Mouse (Mus musculus) intestine, embryonic 14.5 days (tissue): Measurements from ENCODE around the gene Nusap1. TPM values are rescaled to one million over a fixed set of nuclear protein-coding genes. Genes with fewer than 3 reads are reported as not detected.
A peak's percentile ranks its signal among the peaks of the same experiment; 100 is the strongest.
"Not testable (repeated sequence)": the region's sequence is repeated elsewhere in the genome, so short reads cannot be mapped to it uniquely, and the experiment has no call there.

ENCODE experiments used
- ATAC-seq: fragments of 200-750 bp; cut with Nextera tagmentation; replicated peaks from 2 replicates; pipeline ENCODE4 v1.8.0; 2017; ENCODE audit warnings: low read depth, moderate number of reproducible peaks, moderate TSS enrichment, moderate library complexity; ENCODE audit not compliant: low FRiP score, low TSS enrichment
- DNase-seq: peaks from one replicate; pipeline ENCODE4 v3.0.0-alpha.2; 2018; ENCODE audit warnings: low spot score
- H3K27ac ChIP-seq: fragments of 300-500 bp; sonication (generic); 2 replicates; pipeline ENCODE4 v1.5.1; 2014; ENCODE audit warnings: low read depth, mild to moderate bottlenecking, control low read depth
- H3K27me3 ChIP-seq: fragments of 300-500 bp; sonication (generic); replicated peaks from 2 replicates; pipeline ENCODE4 v1.6.1; 2014; ENCODE audit warnings: low read length, control low read depth; ENCODE audit not compliant: control insufficient read depth, insufficient read depth
- H3K36me3 ChIP-seq: fragments of 300-500 bp; sonication (generic); 2 replicates; pipeline ENCODE4 v1.6.1; 2014; ENCODE audit warnings: low read length, control low read depth; ENCODE audit not compliant: control insufficient read depth, insufficient read depth
- H3K4me1 ChIP-seq: fragments of 300-500 bp; sonication (generic); replicated peaks from 2 replicates; pipeline ENCODE4 v1.6.1; 2014; ENCODE audit warnings: low read length, control low read depth, mixed read lengths; ENCODE audit not compliant: control insufficient read depth, insufficient read depth
- H3K4me2 ChIP-seq: fragments of 300-500 bp; sonication (generic); 2 replicates; pipeline ENCODE4 v1.6.1; 2014; ENCODE audit warnings: low read length
- H3K4me3 ChIP-seq: fragments of 300-500 bp; sonication (generic); 2 replicates; pipeline ENCODE4 v1.5.1; 2014; ENCODE audit warnings: low read depth, low read length, control low read depth, mixed read lengths
- H3K9ac ChIP-seq: fragments of 300-500 bp; sonication (generic); 2 replicates; pipeline ENCODE4 v1.6.1; 2014; ENCODE audit warnings: mild to moderate bottlenecking, low read length
- H3K9me3 ChIP-seq: fragments of 300-500 bp; sonication (generic); 2 replicates; pipeline ENCODE4 v1.6.1; 2016; ENCODE audit warnings: low read length, control low read depth; ENCODE audit not compliant: control insufficient read depth
- WGBS: fragments of 180-500 bp; shearing (Covaris S2); extraction: QIAGEN DNeasy Blood & Tissue Kit; methylation state at CpG from one replicate; pipeline ENCODE4 v1.1.7; 2014; 5-methylcytosine and 5-hydroxymethylcytosine counted together
- polyA plus RNA-seq: library from polyadenylated mRNA; unstranded; fragments of >200 nt; fragmentation: Nextera tagmentation; extraction: Ambion mirVana; gene quantifications from 2 replicates; pipeline ENCODE4 v1.2.1, GENCODE M21; 2014

The Nusap1 gene
- polyA plus RNA-seq, 1 experiment from 2014 or later, result 61.0 TPM

DNA sequence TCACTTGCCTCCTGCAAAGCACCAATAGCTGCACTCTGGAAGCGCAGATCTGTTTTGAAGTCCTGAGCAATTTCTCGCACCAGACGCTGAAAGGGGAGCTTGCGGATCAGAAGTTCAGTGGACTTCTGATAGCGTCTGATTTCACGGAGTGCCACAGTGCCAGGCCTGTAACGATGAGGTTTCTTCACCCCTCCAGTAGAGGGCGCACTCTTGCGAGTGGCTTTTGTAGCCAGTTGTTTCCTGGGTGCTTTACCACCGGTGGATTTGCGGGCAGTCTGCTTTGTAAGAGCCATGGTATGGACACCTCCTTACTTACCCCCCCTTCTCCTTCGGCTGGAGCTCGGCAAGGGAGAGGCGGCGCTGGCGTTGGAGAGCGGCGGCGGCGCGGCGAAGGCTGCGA lies 47.6 kb downstream of the Nusap1 start:
- not testable (repeated sequence) for H3K9me3 ChIP-seq, H3K27me3 ChIP-seq, H3K4me2 ChIP-seq, ATAC-seq, H3K4me1 ChIP-seq, DNase-seq, H3K27ac ChIP-seq, H3K9ac ChIP-seq, H3K36me3 ChIP-seq, H3K4me3 ChIP-seq
- 74% methylated on average over 20 of the region's 23 CpGs for whole genome bisulfite sequencing

DNA sequence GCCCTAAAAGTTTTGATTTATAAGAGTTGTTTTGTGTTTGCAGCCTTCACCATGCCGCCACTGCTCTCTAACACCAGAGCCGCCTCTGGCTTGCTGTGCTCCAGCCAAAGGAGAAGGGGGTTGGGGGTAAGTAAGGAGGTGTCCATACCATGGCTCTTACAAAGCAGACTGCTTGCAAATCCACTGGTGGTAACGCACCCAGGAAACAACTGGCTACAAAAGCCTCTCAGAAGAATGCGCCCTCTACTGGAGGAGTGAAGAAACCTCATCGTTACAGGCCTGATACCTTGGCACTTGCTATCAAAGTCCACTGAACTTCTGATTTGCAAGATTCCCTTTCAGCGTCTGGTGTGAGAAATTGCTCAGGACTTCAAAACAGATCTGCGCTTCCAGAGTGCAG lies 50.9 kb downstream of the Nusap1 start:
- DNase-seq, result no peak
- no peak overlapping the region for H3K9ac ChIP-seq
- H3K9me3 ChIP-seq, result no peaks in the 10 kb centered on the region
- no peak overlapping the region for H3K4me2 ChIP-seq
- H3K4me1 ChIP-seq, result 0 out of 2 replicates have a peak, but pooled peaks cover 1% of the 10 kb centered on the region
- no peak overlapping the region for H3K4me3 ChIP-seq
- H3K27me3 ChIP-seq, result no peaks in the 10 kb centered on the region
- no peak for ATAC-seq
- 18% methylated on average over 7 of the region's 7 CpGs for WGBS
- H3K27ac ChIP-seq, result no peak overlapping the region
- no peaks in the 10 kb centered on the region for H3K36me3 ChIP-seq

DNA sequence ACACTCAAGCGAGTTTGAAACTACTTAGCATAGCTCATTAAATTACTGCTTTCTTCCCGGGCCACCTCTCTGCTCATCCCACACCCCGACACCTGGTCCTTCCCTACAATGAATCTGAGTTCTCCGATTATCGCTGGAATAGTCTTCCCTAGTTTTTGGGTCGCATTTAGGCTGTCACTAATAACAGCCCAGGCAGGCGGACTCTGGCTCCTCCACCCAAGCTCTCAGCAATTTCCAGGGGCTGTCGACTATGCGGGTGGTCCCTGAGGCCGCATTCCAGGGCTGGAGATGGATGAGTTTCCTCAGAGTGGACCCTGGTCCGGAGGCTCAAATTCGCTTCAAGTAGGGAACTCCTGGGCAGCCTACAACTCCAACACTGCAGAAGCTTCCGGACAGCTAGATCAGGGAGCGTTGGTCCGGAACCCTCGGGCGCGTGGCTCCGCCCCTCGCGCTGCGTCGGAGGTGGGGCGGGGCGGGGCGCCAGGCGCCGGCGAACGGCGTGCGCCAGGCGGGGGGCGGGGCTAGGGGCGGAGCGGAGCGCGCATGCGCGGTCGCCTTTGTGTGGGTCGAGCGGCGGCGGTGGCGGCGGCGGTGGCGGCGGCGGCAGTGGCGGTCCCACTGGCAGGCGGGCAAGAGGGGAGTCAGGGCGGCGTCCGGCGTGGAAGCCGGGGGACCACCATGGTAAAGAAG lies 56.6 kb downstream of the Nusap1 start, which contains the start of gene Rtf1:
TSS of gene Rtf1 (plus strand) at position 544 of the 690 bp plus-strand sequence.
- WGBS, result under 1% methylated on average over 49 of the region's 58 CpGs
- peak; percentile 94 for ATAC-seq
- peak; percentile 99 for DNase-seq
- Histone ChIP-seq H3K36me3 (0 out of 2 replicates have a peak, but pooled peaks cover 3% of the 10 kb centered on the region), H3K4me1 (peaks cover 12% of the 10 kb centered on the region; the same call in 1 of the 2 replicates), H3K9ac (peak within 1 kb of the TSS; percentile 94), H3K27me3 (no peaks in the 10 kb centered on the region), H3K9me3 (no peaks in the 10 kb centered on the region), H3K4me3 (peak within 1 kb of the TSS; percentile 100), H3K27ac (peak within 1 kb of the TSS; percentile 83), H3K4me2 (peak within 1 kb of the TSS; percentile 55)

DNA sequence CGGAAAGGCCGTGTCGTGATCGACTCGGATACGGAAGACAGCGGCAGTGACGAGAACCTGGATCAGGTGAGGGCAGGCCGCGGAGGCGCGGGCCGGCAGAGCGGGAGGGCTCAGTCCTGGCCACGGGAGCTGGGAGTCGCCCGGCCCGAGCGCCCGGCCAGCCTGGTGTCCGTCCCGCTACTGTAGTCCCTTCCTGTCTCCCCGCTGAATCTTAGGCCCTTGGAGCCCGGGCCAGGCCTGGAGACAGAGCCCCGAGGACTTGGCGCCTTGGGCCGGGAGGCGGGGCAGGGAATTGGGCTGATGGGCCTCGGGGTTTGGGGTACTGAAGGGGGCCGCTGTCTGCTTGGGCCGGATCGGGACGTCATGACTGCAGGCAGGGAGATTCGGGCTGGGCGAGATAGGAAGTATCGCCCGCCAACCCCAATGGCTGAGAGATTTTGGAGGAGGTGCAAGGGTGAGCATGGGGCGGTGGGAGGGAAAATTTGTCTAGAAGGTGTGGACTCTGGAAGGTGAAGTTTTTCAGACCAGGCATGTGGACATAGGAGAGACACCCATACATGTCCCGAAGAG lies 57.2 kb downstream of the Nusap1 start:
- no peak for DNase-seq
- no peaks in the 10 kb centered on the region for H3K27me3 ChIP-seq
- peak; percentile 90 for ATAC-seq
- H3K9ac ChIP-seq, result peak overlapping the region; percentile 94
- H3K9me3 ChIP-seq, result no peaks in the 10 kb centered on the region
- H3K4me2 ChIP-seq, result peak overlapping the region; percentile 55
- under 1% methylated on average over 39 of the region's 39 CpGs for WGBS
- H3K27ac ChIP-seq, result peak overlapping the region; percentile 74
- peaks cover 12% of the 10 kb centered on the region; the same call in 1 of the 2 replicates for H3K4me1 ChIP-seq
- H3K4me3 ChIP-seq, result peak overlapping the region; percentile 100
- peaks cover 7% of the 10 kb centered on the region; the same call in 1 of the 2 replicates for H3K36me3 ChIP-seq

DNA sequence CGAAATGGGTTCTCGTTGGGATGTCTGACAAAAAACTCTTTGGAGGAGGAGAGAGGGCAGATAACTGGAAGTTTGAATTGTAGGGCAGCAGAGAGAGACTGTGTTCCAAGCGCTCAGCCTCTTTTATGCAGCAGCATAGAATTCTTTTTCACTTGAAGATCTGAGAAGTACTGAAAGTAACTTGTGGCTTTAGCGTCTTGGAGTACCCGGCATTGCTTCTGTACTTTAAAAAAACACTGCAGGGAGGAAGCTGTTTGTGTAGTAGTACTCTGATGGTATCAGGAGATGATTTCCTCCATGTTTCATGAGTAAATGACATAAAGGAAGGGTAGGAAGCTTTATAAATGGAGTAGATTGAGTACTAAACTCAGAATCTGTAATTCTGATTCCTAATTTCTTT lies 57.7 kb downstream of the Nusap1 start:
- Histone ChIP-seq H3K9ac (peak overlapping the region; percentile 94), H3K9me3 (no peaks in the 10 kb centered on the region), H3K4me1 (peaks cover 12% of the 10 kb centered on the region; the same call in 1 of the 2 replicates), H3K36me3 (peaks cover 11% of the 10 kb centered on the region; the same call in 1 of the 2 replicates), H3K27ac (no peak overlapping the region), H3K4me2 (peak overlapping the region; percentile 55), H3K4me3 (peak overlapping the region; percentile 100), H3K27me3 (no peaks in the 10 kb centered on the region)
- ATAC-seq, result no peak
- DNase-seq, result no peak
- 3% methylated on average over 5 of the region's 5 CpGs for WGBS

DNA sequence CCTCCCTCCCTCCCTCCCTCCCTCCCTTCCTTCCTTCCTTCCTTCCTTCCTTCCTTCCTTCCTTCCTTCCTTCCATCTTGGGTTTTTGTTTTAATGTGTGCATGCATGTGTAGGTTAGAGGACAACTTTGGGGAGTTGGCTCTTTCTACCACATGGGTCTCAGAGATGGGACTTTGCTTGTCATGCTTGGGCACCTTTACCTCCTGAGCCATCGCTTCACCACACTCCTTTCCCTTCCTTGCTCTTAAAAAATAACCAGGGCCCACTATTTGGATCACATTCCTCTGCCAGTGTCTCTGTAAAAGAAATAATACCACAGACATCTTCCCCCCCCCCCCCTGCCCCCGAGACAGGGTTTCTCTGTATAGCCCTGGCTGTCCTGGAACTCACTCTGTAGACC lies 65.6 kb downstream of the Nusap1 start:
- no peak overlapping the region for H3K9ac ChIP-seq
- no peaks in the 10 kb centered on the region for H3K4me1 ChIP-seq
- H3K27me3 ChIP-seq, result no peaks in the 10 kb centered on the region
- ATAC-seq (no peak), DNase-seq (no peak)
- peaks cover 11% of the 10 kb centered on the region; the same call in 1 of the 2 replicates for H3K36me3 ChIP-seq
- H3K27ac ChIP-seq, result no peak overlapping the region
- no peaks in the 10 kb centered on the region for H3K9me3 ChIP-seq
- H3K4me2 ChIP-seq, result no peak overlapping the region
- 93% methylated on average over 2 of the region's 2 CpGs for WGBS
- H3K4me3 ChIP-seq, result no peak overlapping the region

DNA sequence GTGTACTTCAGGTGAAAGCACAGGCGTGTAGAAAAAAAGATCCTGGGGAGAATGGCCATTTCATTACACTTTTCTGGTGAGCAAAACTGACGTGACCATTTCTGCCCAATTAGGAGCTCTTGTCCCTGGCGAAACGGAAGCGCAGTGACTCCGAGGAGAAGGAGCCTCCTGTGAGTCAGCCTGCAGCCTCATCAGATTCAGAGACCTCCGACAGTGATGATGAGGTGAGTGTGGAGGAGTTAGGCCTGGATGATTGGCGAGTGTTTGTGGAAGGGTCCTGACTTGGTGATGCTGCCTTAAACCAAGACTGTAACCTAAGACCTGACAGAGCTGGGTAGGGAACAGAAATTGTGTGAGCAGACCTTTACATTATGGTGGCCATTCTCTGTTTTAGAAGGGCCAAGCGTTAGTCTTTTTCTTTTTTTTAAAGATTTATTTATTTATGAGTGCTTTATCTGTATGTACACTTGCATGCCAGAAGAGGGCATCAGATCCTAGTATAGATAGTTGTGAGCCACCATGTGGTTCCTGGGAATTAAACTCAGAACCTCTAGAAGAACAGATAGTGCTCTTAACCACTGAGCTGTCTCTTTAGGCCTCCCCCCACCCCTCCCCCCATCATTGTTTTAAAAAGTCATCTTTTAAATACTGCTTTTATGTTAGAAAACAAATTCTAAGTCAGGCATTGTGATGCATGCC lies 74.1 kb downstream of the Nusap1 start:
- no peaks in the 10 kb centered on the region for H3K9me3 ChIP-seq
- H3K9ac ChIP-seq, result no peak overlapping the region
- H3K36me3 ChIP-seq, result peaks cover 32% of the 10 kb centered on the region
- H3K27me3 ChIP-seq, result no peaks in the 10 kb centered on the region
- H3K4me3 ChIP-seq, result no peak overlapping the region
- H3K27ac ChIP-seq, result no peak overlapping the region
- 75% methylated on average over 9 of the region's 9 CpGs for WGBS
- H3K4me2 ChIP-seq, result no peak overlapping the region
- ATAC-seq (no peak), DNase-seq (no peak)
- H3K4me1 ChIP-seq, result no peaks in the 10 kb centered on the region

DNA sequence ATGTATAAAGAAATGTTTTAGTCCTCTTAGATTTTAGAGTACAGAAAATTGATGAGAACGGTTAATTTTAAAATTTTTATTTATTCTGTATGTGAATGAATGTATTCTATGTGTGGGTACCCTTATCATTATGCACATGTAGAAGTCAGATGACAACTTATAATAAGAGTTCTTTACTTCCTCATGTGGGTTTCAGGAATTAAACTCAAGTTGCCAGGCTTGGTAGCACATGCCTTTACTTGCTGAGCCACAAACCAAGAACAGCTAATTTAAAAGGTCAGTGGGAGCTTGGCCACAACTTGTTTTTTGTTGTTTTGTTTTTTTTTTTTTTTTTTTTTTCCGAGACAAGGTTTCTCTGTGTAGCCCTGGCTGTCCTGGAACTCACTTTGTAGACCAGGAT lies 76.7 kb downstream of the Nusap1 start:
- Histone ChIP-seq H3K9ac (no peak overlapping the region), H3K4me1 (no peaks in the 10 kb centered on the region), H3K4me3 (no peak overlapping the region), H3K27me3 (no peaks in the 10 kb centered on the region), H3K36me3 (peaks cover 34% of the 10 kb centered on the region), H3K27ac (no peak overlapping the region), H3K4me2 (no peak overlapping the region), H3K9me3 (no peaks in the 10 kb centered on the region)
- DNase-seq (no peak), ATAC-seq (no peak)
- WGBS, result 96% methylated on average over 2 of the region's 2 CpGs
